Mouse (Mus musculus) kidney, postnatal 14 days (tissue): ENCODE data around the gene Trmt112.
A peak's percentile ranks its signal among the peaks of the same experiment; 100 is the strongest.
"Not testable (repeated sequence)": the region's sequence is repeated elsewhere in the genome, so short reads cannot be mapped to it uniquely, and the experiment has no call there.

Source experiments
- DNase-seq: peaks from one replicate; pipeline ENCODE4 v3.0.0; 2022; ENCODE audit warnings: mixed read lengths

Gene Trmt112

GRCm38 (mm10) chr19:6909507-6910289 lies at the start of gene Trmt112, which contains the start of gene Prdx5:
TSS of gene Trmt112 (plus strand) at chr19:6909698.
TSS of gene Prdx5 (minus strand) at chr19:6910106.
- peak; percentile 96 for DNase-seq

- DNase-seq = no peak
Observed at GRCm38 (mm10) chr19:6859971-6860370, 49.5 kb upstream of the Trmt112 start.

- DNase-seq = no peak
Observed at GRCm38 (mm10) chr19:6860706-6861105, 48.8 kb upstream of the Trmt112 start.

GRCm38 (mm10) chr19:6861451-6861850 lies 48.0 kb upstream of the Trmt112 start:
- no peak for DNase-seq

GRCm38 (mm10) chr19:6869355-6869754 lies 40.1 kb upstream of the Trmt112 start:
- DNase-seq = peak; percentile 77

- peak; percentile 88 for DNase-seq
Observed at GRCm38 (mm10) chr19:6871574-6872271, 37.8 kb upstream of the Trmt112 start.

GRCm38 (mm10) chr19:6872701-6873100 lies 36.8 kb upstream of the Trmt112 start:
- DNase-seq = no peak

- no peak for DNase-seq
Observed at GRCm38 (mm10) chr19:6874257-6874656, 35.2 kb upstream of the Trmt112 start.

GRCm38 (mm10) chr19:6875834-6876233 lies 33.7 kb upstream of the Trmt112 start:
- DNase-seq = no peak

- DNase-seq = no peak
Observed at GRCm38 (mm10) chr19:6876799-6877198, 32.7 kb upstream of the Trmt112 start.

GRCm38 (mm10) chr19:6877965-6878364 lies 31.5 kb upstream of the Trmt112 start:
- DNase-seq = no peak

- peak; percentile 29 for DNase-seq
Observed at GRCm38 (mm10) chr19:6892512-6892911, 17.0 kb upstream of the Trmt112 start.

GRCm38 (mm10) chr19:6893731-6894451 lies 15.6 kb upstream of the Trmt112 start:
- no peak for DNase-seq

- not testable (repeated sequence) for DNase-seq
Observed at GRCm38 (mm10) chr19:6895608-6896305, 13.7 kb upstream of the Trmt112 start.

GRCm38 (mm10) chr19:6899641-6900040 lies 9.9 kb upstream of the Trmt112 start:
- DNase-seq = no peak

GRCm38 (mm10) chr19:6903031-6903430 lies 6.5 kb upstream of the Trmt112 start:
- DNase-seq = peak; percentile 65

GRCm38 (mm10) chr19:6904846-6905245 lies 4.7 kb upstream of the Trmt112 start:
- DNase-seq = peak; percentile 85

GRCm38 (mm10) chr19:6905498-6906159 lies 3.9 kb upstream of the Trmt112 start:
- DNase-seq = no peak

GRCm38 (mm10) chr19:6906199-6906598 lies 3.3 kb upstream of the Trmt112 start:
- DNase-seq = no peak

GRCm38 (mm10) chr19:6907094-6907493 lies 2.4 kb upstream of the Trmt112 start:
- no peak for DNase-seq

- DNase-seq = no peak
Observed at GRCm38 (mm10) chr19:6907811-6908540, 1.5 kb upstream of the Trmt112 start.
